Mouse (Mus musculus) lung, postnatal 36 days (tissue): ENCODE data around the gene Rhot2.
"Not testable (repeated sequence)": the region's sequence is repeated elsewhere in the genome, so short reads cannot be mapped to it uniquely, and the experiment has no call there.

Experiments used
- DNase-seq: peaks from one replicate; pipeline ENCODE4 v3.0.0; 2022; ENCODE audit warnings: mixed read lengths

Gene Rhot2

DNA sequence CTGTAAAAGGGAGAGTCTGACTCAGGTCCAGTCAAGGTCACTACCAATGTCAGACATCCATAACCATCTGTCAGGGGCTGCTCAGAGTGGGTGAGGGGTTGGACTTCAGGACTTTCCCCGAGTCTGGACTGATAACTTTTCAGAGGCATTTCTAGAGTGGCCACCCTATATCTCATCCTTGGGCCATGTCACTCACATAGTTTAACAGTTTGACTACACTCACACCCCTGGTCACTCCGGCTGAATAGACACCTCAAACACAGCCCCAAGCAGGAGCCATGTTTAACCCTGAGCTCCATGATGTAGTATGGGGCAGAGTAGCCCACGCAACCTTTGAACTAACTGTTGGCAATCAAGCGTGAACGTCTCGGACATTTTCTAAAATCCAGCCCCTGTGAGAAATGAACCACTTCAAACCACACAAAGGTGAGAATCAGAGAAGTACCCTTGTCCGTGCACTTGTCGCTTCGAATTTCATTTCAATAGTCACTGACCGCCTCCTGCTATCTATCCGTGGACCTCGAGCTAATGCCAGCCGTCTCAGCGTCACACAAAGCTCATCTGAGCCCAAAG is 29.6 kb upstream of the Rhot2 start:
- DNase-seq = no peak

DNA sequence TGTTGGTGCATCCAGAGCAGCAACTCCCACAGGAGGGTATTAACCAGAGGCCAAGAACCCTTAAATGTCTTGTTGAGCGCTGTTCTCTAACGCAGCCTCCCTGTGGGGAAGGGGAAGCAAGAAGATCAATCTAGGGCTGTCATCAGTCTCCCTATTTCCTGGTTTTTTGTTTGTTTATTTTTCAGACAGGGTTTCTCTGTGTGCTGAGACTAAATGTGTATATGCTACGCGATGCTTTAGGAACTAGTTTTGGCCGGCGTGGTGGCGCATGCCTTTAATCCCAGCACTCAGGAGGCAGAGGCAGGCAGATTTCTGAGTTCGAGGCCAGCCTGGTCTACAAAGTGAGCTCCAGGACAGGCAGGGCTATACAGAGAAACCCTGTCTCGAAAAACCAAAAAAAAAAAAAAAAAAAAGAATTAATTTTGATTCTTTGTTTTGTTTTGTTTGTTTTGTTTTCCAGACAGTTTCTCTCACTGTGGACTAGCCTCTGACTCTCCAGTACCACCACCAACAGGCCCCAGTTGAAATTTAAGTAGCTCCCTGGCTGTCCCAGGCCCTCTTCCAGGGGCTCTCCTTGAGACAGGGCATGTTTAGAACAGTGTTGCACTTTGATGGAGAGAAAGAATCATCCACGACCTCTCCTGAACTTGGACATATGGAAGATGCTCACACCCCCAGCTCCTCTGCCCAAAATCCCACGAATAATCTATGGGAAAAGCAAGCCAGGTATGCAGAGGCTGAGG is 28.9 kb upstream of the Rhot2 start:
- no peak for DNase-seq

DNA sequence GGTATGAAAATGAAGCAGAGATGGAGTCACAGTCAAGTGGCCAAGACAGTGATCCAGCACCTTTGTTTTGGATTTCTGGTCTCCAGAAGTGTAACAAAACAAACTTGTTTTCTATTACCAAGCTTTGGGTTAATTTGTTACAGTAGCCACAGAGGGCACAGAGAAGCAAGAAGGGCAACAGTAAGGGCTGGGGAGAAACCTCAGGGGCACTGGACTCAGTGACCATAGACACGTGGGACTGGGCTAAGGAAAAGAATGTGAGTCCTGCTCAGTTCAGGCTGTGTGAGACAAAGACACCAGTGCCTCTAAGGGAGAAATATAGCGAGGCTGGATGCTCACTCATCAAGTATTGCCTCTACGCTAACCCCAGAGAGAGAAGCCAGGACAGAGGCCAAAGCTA is 28.0 kb upstream of the Rhot2 start:
- no peak for DNase-seq

DNA sequence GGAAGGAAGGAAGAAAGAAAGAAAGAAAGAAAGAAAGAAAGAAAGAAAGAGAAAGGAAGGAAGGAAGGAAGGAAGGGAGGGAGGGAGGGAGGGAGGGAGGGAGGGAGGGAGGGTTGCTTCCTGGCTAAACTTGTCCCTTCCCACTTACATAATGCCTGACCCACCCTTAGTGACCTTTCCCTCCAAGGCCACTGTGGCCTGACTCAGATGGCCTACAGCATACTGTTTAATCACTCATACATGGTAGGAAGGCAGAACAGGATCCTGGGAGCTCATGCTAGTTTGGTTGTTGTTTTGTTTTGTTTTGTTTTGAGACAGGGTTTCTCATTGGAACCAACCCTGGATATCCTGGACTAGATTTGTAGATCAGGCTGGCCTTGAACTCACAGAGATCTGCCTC is 26.9 kb upstream of the Rhot2 start:
- not testable (repeated sequence) for DNase-seq

DNA sequence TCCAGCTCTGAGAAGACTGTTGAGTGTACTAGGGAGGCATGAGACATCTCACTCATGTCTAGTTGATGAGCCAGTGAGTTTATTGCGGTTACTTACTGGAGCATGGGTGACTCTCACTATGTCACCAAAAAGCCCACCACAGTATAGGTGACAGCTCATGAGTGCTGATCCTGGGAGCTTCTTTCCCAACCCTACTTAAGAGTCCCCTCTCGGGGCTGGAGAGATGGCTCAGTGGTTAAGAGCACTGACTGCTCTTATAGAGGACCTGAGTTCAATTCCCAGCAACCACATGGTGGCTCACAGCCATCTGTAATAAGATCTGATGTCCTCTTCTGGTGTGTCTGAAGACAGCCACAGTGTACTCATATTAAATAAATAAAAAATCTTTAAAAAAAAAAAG is 25.3 kb upstream of the Rhot2 start:
- DNase-seq = no peak

DNA sequence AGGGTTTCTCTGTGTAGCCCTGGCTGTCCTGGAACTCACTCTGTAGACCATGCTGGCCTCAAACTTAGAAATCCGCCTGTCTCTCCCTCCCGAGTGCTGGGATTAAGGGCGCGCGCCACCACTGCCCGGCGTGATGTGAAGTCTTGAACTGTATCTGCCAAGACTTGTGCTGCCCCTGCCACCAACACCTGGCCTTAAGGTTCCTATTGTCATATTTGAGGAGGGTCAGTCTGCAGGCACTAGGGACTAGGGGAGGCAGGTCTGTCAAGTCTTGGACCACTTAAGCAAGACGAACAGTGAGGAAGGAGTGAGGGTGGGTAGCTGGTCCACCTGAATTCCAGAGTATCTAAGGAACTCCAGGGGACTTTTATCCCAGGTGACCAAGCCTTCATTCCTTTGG is 24.8 kb upstream of the Rhot2 start:
- no peak for DNase-seq

DNA sequence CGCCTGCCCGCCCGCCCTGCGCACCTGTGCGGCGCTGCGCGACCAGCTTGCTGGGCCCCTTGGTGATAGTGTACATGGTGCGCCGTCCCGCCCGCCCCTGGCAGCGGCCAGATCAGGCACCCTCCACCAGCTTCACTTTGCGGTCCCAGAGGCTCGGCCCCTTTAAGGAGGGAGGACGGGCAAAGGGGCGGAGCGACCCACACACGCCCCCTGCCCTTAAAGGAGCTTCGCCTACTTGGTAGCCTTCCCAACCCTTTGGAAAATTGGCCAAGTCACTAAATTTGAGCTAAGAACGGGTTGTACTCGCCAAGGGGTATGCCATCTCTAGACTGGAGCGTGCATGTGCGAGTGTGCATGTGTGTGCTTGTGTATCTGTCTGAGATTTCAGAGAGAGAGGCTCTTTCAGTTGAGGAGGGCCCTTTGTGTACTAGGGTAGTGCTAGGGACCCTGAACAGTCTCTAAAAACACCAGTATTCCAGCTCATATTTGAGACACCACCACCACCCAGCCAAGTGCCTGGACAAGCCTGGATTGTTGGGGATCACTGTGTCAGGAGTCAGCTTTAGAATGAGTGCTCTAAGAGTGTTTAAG is 24.0 kb upstream of the Rhot2 start, which contains the start of gene Mcrip2:
Mcrip2 (minus strand) TSS at position 164 of the 591 bp plus-strand sequence.
- peak; percentile 89 for DNase-seq

DNA sequence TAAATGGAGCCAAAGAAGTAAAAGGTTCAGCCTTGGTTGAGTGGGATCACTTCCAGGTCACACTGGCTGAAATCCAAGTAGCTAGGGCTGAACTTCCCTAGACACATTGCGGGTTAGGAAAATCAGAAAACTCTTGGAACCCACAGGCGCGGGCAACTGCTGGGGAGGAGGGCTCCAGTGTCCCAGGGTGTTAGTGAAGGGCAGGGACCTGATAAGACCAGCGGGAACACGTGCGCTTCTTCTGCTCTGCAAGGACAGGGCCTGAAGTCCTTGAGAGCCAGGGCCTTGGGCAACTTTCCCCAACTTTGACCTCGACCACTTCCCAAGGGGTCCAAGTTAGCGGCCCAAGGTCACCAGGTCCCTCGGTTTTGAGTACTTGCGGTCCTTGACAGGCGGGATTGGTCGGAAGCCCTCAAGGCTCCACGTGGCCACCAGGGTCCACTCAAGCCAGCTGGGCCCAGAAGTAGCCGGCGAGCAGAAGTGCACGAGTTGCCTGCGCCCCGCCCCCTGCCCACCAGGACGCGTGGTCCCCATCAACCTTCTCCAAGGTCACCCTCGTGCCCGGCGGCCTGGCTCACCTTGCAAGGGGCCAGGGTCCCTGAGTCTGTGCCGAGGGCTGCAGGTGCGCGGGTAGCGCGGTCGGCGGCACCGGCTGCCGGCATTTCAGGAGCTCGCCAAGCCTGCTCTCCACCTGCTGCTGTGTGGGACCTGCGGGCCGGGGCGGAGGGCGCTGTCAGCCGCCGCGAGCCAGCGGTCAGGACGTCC is 23.4 kb upstream of the Rhot2 start:
- peak; percentile 64 for DNase-seq

DNA sequence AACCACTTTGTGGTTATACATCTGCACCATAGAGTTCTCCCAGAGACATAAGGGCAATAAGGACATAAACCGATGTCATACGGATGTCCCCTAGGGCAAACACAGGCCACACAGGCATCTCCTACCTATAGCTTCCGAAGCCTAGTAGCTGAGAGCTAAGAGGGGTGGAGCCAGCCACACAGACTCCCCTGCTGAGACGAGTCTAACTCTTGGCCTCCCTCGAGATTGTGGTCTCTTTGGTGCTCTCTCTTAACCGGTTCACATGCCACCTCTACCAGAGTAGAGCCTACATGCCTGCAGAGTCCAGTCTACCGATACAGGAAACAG is 22.8 kb upstream of the Rhot2 start:
- DNase-seq = no peak

DNA sequence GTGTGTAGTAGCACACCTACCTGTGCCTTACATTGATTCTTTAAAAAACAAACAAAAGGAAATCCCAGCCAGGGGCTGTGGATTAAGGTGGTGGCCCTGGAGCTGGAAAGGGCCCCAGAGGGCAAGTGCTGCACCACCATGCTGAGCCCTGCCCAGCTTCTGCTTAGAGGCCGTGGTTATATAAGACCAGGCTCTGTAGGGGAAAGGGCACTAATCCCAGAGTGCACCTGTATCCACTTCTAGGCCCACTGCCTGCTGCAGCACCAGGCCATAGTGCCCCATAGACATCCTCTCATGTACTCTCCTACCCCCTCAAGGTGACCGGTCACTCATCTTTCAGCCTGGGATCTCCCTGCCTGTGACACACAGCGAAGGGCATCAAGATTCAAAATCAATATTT is 21.5 kb upstream of the Rhot2 start:
- no peak for DNase-seq

DNA sequence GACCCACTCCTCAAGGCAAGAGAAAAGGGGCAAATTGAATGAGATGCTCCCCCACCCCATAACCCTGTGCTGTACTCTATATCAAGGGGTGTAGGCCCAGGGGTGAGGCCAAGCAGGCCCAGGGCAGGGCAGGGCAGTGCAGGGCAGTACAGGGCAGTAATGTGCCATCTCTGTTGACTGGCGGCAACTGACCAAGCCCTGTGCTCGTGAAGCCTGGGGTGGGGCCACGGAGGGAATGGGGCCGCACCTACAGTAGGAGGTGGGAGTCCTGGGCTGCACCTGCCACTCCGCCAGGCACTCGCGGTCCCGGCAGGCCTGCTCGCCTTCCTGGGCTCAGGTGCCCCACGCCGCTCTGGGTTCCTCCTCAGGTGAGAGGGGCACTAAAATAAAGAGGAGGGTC is 20.6 kb upstream of the Rhot2 start:
- no peak for DNase-seq

DNA sequence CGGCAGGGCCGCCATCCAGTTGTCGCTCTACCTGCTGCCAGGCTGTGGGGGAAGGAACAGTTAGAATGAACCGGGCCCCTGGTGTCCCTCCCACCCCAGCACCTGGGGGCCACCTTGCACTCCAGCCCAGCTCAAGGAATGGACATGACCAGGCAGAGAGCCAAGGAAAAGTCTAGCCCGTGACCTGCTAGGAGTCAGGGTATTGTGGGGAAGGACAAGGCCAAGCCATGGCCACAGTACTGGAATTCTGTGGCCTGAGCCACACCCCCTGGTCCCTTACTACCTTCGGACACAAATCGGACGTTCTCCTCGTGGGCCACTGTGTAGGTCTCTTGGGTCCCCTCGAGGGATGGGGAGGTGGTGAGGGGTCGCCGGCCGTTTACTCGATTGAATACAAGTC is 19.7 kb upstream of the Rhot2 start:
- no peak for DNase-seq

DNA sequence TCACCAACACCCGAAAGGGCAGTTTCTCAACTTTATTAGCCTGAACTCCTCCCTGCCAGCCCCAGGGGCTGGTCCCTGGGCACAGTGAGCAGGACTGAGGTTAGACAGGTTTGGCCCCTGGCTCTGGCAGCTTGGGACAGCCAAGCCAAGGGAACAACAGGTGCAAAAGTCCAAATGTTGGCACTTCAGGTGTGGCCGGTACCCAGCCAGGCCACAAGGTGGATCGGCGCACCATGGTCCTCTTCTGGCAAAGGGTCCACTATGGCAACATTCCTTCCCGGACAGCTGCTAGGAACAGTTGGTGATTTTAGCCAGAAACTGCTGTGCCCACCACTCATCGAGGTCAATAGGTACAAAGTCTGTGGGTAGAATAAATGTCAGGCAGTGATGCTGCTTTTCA is 19.0 kb upstream of the Rhot2 start:
- DNase-seq = no peak

DNA sequence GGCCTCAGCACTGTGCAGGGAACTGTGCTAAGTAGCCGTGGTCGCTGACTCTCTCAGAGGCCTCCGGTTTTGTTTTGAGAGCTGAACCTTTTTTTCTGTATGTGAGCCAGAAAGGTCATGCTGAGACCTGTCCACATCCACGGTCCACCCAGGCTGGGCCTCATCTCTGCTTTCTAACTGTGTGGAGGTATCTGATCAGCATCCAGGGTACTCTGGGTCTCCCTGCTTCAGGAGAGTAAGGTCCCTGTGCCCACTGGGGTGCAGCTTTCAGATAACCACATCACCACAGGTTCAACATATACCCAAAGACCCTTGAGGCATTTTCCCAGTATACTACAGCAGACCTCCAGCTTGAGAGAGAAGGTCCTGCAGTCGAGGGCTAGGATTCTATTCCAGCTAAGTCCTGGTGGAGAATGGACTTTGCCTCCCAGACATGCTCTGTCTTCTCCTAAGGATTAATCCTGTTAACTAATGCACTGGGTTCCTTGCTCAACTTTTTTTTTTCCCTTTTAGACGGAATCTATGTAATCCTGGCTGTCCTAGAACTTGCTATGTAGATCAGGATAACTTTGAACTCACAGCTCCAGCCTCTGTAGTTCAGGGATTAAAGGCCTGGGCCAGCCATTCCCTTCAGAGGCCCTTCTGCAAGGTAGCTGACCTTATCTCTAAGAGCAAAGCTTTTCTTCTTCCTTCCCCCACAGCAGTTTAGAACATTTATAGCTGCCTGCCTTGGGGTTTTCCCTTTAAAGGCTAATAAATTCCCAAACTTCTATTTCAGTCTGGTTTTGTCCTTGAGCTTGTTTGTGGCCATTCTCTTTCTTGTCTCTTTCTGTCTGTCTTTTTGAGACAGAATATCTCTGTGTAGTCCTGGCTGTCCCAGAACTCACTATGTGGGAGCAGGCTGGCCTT is 17.3 kb upstream of the Rhot2 start:
- no peak for DNase-seq

DNA sequence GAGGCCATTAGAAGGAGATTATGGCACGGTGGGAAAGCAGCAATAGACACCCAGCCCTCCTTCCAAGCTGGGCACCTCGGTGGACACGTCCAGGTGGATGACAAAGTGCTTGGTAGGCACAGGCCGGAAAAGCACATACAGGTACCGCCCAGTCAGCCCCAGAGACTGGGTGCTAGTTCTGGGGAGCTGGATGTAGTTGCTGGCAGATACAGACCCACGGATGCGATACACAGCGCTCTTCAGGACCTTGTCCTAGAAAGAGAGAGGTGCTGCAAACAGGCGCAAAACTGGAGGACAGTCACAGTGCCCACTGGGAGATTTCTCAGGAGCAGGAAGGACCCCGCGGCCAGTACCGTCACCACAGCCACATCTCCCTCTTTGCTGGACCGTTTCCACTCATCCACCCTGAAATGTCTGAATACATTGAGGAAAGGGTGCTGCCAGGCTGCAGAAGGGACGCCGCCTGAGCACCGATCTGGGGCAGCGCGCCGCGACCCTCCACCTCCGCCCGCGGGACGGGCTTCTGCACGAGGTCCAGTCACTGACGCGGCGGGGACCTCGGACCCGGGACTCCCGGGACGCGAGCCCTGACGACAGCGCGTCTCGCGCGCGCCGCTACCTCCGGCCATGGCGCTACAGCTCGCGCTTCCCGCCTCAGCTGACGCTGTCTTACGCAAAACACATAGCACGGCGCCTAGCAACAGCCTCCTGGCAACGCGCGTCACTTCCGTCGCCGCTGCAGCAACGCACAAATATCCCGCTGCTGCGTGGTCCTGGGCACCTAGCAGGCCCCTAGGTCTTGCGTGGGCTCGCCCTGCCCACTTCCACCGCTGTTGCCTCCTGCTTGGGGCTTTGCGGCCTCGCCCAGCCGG is 16.4 kb upstream of the Rhot2 start, which contains the start of gene Wdr90:
Wdr90 (minus strand) TSS at position 670 of the 872 bp plus-strand sequence.
- DNase-seq = peak; percentile 95

DNA sequence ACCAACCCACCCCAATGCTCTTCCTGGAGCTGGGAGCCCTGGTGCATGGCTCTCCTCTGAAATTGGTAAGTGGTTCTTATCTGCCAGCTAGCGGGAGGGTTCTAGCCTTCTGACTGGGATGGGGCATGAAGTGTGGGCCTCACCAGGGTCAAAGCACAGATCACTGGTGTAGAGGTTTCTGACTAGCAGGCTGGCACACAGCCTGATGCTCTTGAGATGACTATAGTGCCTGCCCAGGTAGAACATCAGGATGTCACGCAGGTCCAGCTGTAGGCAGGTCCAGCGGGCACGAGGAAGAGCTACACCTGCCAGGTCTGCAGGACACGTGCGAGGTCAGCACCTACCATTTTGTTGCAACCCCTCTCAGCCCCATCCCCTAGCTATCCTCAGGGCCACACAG is 15.6 kb upstream of the Rhot2 start:
- DNase-seq = no peak

DNA sequence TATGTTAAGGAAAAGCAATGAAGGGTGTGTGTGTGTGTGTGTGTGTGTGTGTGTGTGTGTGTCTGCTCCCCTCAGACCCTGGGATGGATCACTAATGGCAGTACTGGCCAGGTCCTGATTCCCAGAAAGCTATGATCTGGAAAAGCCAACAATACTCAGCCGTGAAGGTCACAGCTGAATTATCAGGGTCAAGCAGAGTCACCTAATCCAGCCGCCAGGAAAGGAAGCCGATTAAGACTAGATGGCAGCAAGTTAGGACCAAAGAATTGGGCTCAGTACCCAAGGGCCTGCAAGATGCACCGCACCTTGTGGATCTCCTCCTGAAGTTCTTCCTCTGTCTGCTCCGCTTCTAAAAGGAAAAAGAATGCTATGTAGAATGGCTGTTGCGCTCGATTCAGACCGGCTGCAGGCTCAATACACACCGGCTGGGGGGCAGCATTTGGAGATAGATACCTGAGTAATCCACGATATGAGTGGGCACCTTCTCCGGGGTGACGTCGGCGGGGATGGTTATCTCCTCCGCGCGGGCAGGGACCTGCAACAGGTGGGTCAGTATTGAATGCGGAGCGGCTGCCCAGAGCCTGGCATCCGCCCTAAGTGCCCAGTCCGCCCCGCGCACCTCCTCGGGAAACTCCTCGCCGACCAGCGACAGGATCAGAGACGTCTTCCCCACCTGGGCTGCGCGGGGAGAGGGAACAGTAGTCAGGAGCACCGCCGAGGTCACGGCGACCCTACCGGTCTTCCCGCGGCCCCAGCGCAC is 835 bp downstream of the Rhot2 start:
- DNase-seq = no peak

DNA sequence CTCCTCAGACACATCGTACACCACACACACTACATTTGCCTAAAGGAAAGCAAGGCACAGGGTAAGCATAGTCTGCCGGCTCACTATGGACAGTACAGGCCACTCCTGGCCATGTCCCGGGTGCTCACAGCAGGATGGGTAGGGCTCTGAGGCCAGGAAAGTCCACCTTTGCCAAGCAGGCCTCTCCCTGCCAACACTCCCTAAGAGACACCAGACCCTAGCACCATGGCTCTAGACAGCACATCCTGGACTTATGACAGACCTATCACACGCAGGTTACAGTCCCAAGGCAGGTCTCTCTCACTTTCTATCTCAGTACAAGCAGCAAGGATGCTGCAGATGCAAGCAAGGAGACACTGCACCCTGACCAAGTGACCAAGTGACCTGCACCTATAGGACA is 1.5 kb downstream of the Rhot2 start:
- DNase-seq = no peak

DNA sequence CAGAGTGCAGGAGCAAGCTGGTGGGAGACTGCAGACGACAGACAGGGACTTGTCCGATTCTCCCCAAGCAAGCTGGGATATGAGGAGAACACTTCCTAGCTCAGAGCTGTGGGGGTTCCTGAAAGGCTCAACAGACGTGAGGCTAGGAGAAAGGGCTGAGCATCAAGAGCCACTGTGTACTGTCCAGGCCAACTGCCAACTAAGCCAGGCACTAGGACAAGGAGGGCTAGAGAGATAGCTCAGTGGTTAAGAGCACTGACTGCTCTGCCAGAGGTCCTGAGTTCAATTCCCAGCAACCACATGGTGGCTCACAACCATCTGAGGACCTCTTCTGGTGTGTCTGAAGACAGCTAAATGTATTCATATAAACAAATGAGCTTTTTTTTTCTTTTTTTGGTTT is 2.1 kb downstream of the Rhot2 start:
- no peak for DNase-seq

DNA sequence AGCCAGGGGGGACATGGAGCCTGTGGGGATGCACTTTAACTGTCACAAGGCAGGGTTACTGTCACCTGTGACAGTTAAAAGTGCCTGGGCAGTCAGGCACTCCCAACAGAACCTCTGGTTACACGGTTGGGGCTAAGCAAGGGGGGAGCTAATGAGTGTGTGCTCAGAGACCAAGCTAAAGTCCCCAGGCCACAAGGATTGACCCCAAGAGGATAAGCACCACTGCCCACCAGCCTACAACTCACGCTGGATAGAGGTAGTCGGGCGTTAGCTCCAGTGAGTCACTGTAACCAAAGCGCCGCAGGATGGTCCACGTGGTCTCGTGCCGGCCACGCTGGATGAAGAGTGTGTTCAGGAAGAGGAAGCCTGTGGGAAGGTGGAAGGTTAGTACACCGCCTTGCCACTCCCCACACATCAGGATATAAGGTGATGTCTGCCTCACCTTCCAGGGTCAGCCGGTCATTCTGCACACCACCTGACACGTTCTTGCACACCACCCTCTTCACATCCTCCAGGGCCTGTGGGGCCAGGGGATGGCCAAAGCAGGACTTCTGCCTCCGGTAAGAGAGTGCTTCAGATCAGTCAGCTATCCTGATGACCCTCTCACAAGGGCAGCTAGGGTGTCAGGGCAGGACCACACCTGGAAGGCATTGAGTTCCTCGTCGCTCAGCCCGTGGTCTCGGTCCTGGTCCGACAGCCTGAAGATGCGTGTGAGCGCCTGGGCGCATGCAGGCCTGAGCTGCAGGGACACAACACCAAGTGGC is 3.4 kb downstream of the Rhot2 start, which contains the start of gene Gm20683:
Gm20683 (minus strand) TSS at position 647 of the 764 bp plus-strand sequence.
- no peak for DNase-seq
